Mouse (Mus musculus) thymus, postnatal 4 days (tissue): ENCODE data around the gene Ssxb6.
"Not testable (repeated sequence)": the region's sequence is repeated elsewhere in the genome, so short reads cannot be mapped to it uniquely, and the experiment has no call there.

Experiments used
- DNase-seq: peaks from one replicate; pipeline ENCODE4 v3.0.0; 2021

Ssxb6 gene

GRCm38 (mm10) chrX:8548155-8548554, at the start of gene Ssxb6:
Ssxb6 (minus strand) TSS chrX:8548255.
- DNase-seq: not testable (repeated sequence)

- not testable (repeated sequence) for DNase-seq
Observed at GRCm38 (mm10) chrX:8591716-8592115, 43.7 kb upstream of the Ssxb6 start, which contains the start of gene Ssxb3. Ssxb3 (minus strand) TSS chrX:8591816.

- DNase-seq: no peak
Observed at GRCm38 (mm10) chrX:8524854-8525253, 23.2 kb downstream of the Ssxb6 start, which contains the start of gene Gm14459. Gm14459 (minus strand) TSS chrX:8524954.
